Mouse (Mus musculus): Measurements from ENCODE around the gene Hmcn2.

GRCm38 (mm10) chr2:31473941-31474340 is 159.7 kb downstream of the Hmcn2 start:
- no peak for TF ChIP-seq CTCF (IDR thresholded peaks at IDR 0.05; ENCODE audit: control insufficient read depth, insufficient read depth, insufficient read length)
- no peak for TF ChIP-seq FOSL1 (IDR thresholded peaks at IDR 0.05; ENCODE audit: insufficient read depth, low read length, poor library complexity, severe bottlenecking)
- no peak for TF ChIP-seq CEBPB (IDR thresholded peaks at IDR 0.05; ENCODE audit: low read depth)
- TF ChIP-seq MYOG (IDR thresholded peaks at IDR 0.05; ENCODE audit: control insufficient read depth, extremely low read depth, insufficient read length) = no peak
- TF ChIP-seq MAX (IDR thresholded peaks at IDR 0.05) = no peak
- no peak for TF ChIP-seq MYOD1 (IDR thresholded peaks at IDR 0.05; ENCODE audit: control insufficient read depth, insufficient read length, low read depth)
- no peak for TF ChIP-seq USF1 (IDR thresholded peaks at IDR 0.05; ENCODE audit: low read depth)

All from C2C12 (cell line).